Mouse (Mus musculus) C2C12 (cell line): Measurements from ENCODE around the gene Mgrn1.

Experiments
- CEBPB ChIP-seq: IDR thresholded peaks from one replicate; pipeline ENCODE4 v1.6.1; 2011; ENCODE audit warnings: low read depth, mild to moderate bottlenecking, control low read depth, moderate library complexity
- CTCF ChIP-seq: IDR thresholded peaks from one replicate; pipeline ENCODE4 v1.5.1; 2011; ENCODE audit not compliant: control insufficient read depth, insufficient read depth, insufficient read length
- FOSL1 ChIP-seq: IDR thresholded peaks from one replicate; pipeline ENCODE4 v1.8.0; 2011; ENCODE audit warnings: mild to moderate bottlenecking, low read length; ENCODE audit not compliant: poor library complexity, insufficient read depth, severe bottlenecking
- MAX ChIP-seq: IDR thresholded peaks from one replicate; pipeline ENCODE4 v1.6.1; 2011; ENCODE audit warnings: mild to moderate bottlenecking, control low read depth
- MYOD1 ChIP-seq: IDR thresholded peaks from one replicate; pipeline ENCODE4 v1.6.1; 2011; ENCODE audit warnings: low read depth; ENCODE audit not compliant: control insufficient read depth, insufficient read length
- MYOG ChIP-seq: IDR thresholded peaks from one replicate; pipeline ENCODE4 v1.6.1; 2011; ENCODE audit not compliant: control insufficient read depth, insufficient read length; ENCODE audit errors: extremely low read depth
- USF1 ChIP-seq: IDR thresholded peaks from one replicate; pipeline ENCODE4 v1.6.1; 2011; ENCODE audit warnings: low read depth, mild to moderate bottlenecking, control low read depth, moderate library complexity

- TF ChIP-seq CTCF, result no peak
- TF ChIP-seq MAX, result no peak
- TF ChIP-seq USF1, result no peak
- TF ChIP-seq MYOG, result no peak
- no peak for TF ChIP-seq MYOD1
- TF ChIP-seq FOSL1, result no peak
- TF ChIP-seq CEBPB, result no peak
These were observed 45.8 kb upstream of the Mgrn1 start for GRCm38 (mm10) chr16:4840231-4840630.
